Mouse (Mus musculus): ENCODE results near the gene Olfr328.

GRCm38 (mm10) chr11:58588620-58589250, 33.3 kb upstream of the Olfr328 start:
- TF ChIP-seq CTCF (IDR thresholded peaks at IDR 0.05; ENCODE audit: low read depth) = no peak
- no peak for TF ChIP-seq EP300 (optimal IDR thresholded peaks at IDR 0.05)
